In genomic region chr11:74649647-74650551, GRCm38 (mm10) we compare ENCODE assay signal across 7 mouse cellular contexts. TPM values are rescaled to one million over a fixed set of nuclear protein-coding genes. Genes with fewer than 3 reads are reported as not detected.
DNase-seq lines count a peak whose midpoint lies in the region; ATAC-seq and TF ChIP-seq lines count a peak whose summit lies in the region.

No protein-coding gene starts in this region.

- peak overlapping the region; percentile 89 for H3K9ac ChIP-seq in embryonic facial prominence, embryonic 14.5 days (ENCODE audit: low read depth, low read length)
- peak overlapping the region; percentile 90 for H3K9ac ChIP-seq in hindbrain, postnatal 0 days (replicated peaks; ENCODE audit: low read length)
- peak overlapping the region; percentile 95 for H3K9ac ChIP-seq in liver, embryonic 11.5 days (ENCODE audit: low read depth, low read length)

- no peaks in the 10 kb centered on the region for H3K27me3 ChIP-seq in spleen, adult 2 months (ENCODE audit: control insufficient read depth, insufficient read depth, low read length)
- no peaks in the 10 kb centered on the region for H3K27me3 ChIP-seq in embryonic facial prominence, embryonic 14.5 days (replicated peaks; ENCODE audit: control insufficient read depth, insufficient read depth, low read length)
- no peaks in the 10 kb centered on the region for H3K27me3 ChIP-seq in hindbrain, postnatal 0 days (ENCODE audit: insufficient read depth, low read length)
- no peaks in the 10 kb centered on the region for H3K27me3 ChIP-seq in liver, embryonic 11.5 days (replicated peaks; ENCODE audit: control insufficient read depth, insufficient read depth, low read length)
- no peaks in the 10 kb centered on the region for H3K27me3 ChIP-seq in myocyte (ENCODE audit: control insufficient read depth, insufficient read depth, insufficient read length)

- H3K4me3 ChIP-seq in spleen, adult 2 months (ENCODE audit: extremely low read depth, insufficient read depth, insufficient read length) = peak overlapping the region; percentile 87
- peak overlapping the region; percentile 98 for H3K4me3 ChIP-seq in embryonic facial prominence, embryonic 14.5 days (ENCODE audit: low read depth, low read length)
- H3K4me3 ChIP-seq in hindbrain, postnatal 0 days (ENCODE audit: low read length) = peak overlapping the region; percentile 83
- peak overlapping the region; percentile 99 for H3K4me3 ChIP-seq in liver, embryonic 11.5 days (ENCODE audit: low read depth, low read length)
- peak overlapping the region; percentile 72 for H3K4me3 ChIP-seq in myocyte

- no peak for DNase-seq in spleen, adult 2 months (ENCODE audit: low read depth in 1 of 2, low spot score in 2 of 2)
- DNase-seq in spleen, postnatal 4 days (ENCODE audit: low spot score in 2 of 2) = no peak
- peak; percentile 87 for DNase-seq in adipocyte (ENCODE audit: low spot score)
- no peak for DNase-seq in embryonic facial prominence, embryonic 14.5 days (ENCODE audit: low spot score)
- peak; percentile 48 for DNase-seq in hindbrain, postnatal 0 days (ENCODE audit: low spot score)
- no peak for DNase-seq in liver, embryonic 11.5 days (ENCODE audit: low spot score)

- peaks cover 53% of the 10 kb centered on the region for H3K79me2 ChIP-seq in myocyte (ENCODE audit: control insufficient read depth, insufficient read depth)

- no peaks in the 10 kb centered on the region for H3K36me3 ChIP-seq in spleen, adult 2 months (ENCODE audit: control insufficient read depth, insufficient read depth, low read length)
- no peaks in the 10 kb centered on the region for H3K36me3 ChIP-seq in embryonic facial prominence, embryonic 14.5 days (ENCODE audit: control insufficient read depth, insufficient read depth, low read length)
- no peaks in the 10 kb centered on the region for H3K36me3 ChIP-seq in hindbrain, postnatal 0 days (ENCODE audit: insufficient read depth, low read length)
- peaks cover 11% of the 10 kb centered on the region for H3K36me3 ChIP-seq in liver, embryonic 11.5 days (ENCODE audit: control insufficient read depth, insufficient read depth, low read length)
- no peaks in the 10 kb centered on the region for H3K36me3 ChIP-seq in myocyte (ENCODE audit: control insufficient read depth, insufficient read depth)

- H3K9me3 ChIP-seq in embryonic facial prominence, embryonic 14.5 days (ENCODE audit: control insufficient read depth, low read length) = no peaks in the 10 kb centered on the region
- no peaks in the 10 kb centered on the region for H3K9me3 ChIP-seq in hindbrain, postnatal 0 days (ENCODE audit: low read length)
- H3K9me3 ChIP-seq in liver, embryonic 11.5 days (ENCODE audit: control insufficient read depth, low read length) = no peaks in the 10 kb centered on the region

- H3K27ac ChIP-seq in spleen, adult 2 months (ENCODE audit: insufficient read depth, low read length) = peak overlapping the region; percentile 34
- peak overlapping the region; percentile 63 for H3K27ac ChIP-seq in embryonic facial prominence, embryonic 14.5 days (replicated peaks; ENCODE audit: low read depth, low read length)
- H3K27ac ChIP-seq in hindbrain, postnatal 0 days = peak overlapping the region; percentile 85
- peak overlapping the region; percentile 90 for H3K27ac ChIP-seq in liver, embryonic 11.5 days (ENCODE audit: low read depth, low read length)

- no peak for TF ChIP-seq CTCF in spleen, adult 2 months (IDR thresholded peaks at IDR 0.05; ENCODE audit: extremely low read depth, insufficient read depth, insufficient read length, insufficient replicate concordance)
- 0 out of 2 replicates have a peak, but pooled peaks have one; percentile 13 for TF ChIP-seq CTCF in hindbrain, postnatal 0 days (IDR thresholded peaks at IDR 0.05; ENCODE audit: low read depth)

- no peak for TF ChIP-seq POLR2A in spleen, adult 2 months (IDR thresholded peaks at IDR 0.05; ENCODE audit: low read depth, low read length)
- no peak for TF ChIP-seq POLR2A in myocyte (IDR thresholded peaks at IDR 0.05; ENCODE audit: insufficient read length, low read depth)

- peak overlapping the region; percentile 62 for H3ac ChIP-seq in myocyte (ENCODE audit: control insufficient read depth, insufficient read length)

- 2% methylated on average over 52 of the region's 53 CpGs for WGBS in spleen, adult 2 months
- WGBS in embryonic facial prominence, embryonic 14.5 days = under 1% methylated on average over 28 of the region's 53 CpGs
- WGBS in hindbrain, postnatal 0 days = under 1% methylated on average over 50 of the region's 53 CpGs
- WGBS in liver, embryonic 11.5 days = 1% methylated on average over 53 of the region's 53 CpGs

- peak; percentile 13 for ATAC-seq in embryonic facial prominence, embryonic 14.5 days (ENCODE audit: low read depth)
- peak; percentile 66; the same call in 1 of the 2 replicates for ATAC-seq in hindbrain, postnatal 0 days
- ATAC-seq in liver, embryonic 11.5 days (replicated peaks; ENCODE audit: low FRiP score) = peak; percentile 60

- H3K4me1 ChIP-seq in spleen, adult 2 months (ENCODE audit: control insufficient read depth, insufficient read depth, insufficient read length) = peaks cover 18% of the 10 kb centered on the region
- H3K4me1 ChIP-seq in embryonic facial prominence, embryonic 14.5 days (ENCODE audit: control insufficient read depth, insufficient read depth, low read length) = peaks cover 20% of the 10 kb centered on the region
- peaks cover 28% of the 10 kb centered on the region for H3K4me1 ChIP-seq in hindbrain, postnatal 0 days (ENCODE audit: insufficient read depth, low read length)
- peaks cover 36% of the 10 kb centered on the region for H3K4me1 ChIP-seq in liver, embryonic 11.5 days (replicated peaks; ENCODE audit: control insufficient read depth, insufficient read depth, low read length)

- H3K4me2 ChIP-seq in embryonic facial prominence, embryonic 14.5 days (ENCODE audit: low read depth, low read length) = peak overlapping the region; percentile 82
- peak overlapping the region; percentile 82 for H3K4me2 ChIP-seq in hindbrain, postnatal 0 days (ENCODE audit: low read depth, low read length)
- peak overlapping the region; percentile 57 for H3K4me2 ChIP-seq in liver, embryonic 11.5 days
- H3K4me2 ChIP-seq in myocyte (ENCODE audit: low read depth) = peak overlapping the region; percentile 97

TF ChIP-seq in myocyte, 11 proteins besides CTCF, POLR2A, EP300 and RAD21:
- TF ChIP-seq TCF12 (IDR thresholded peaks at IDR 0.05; ENCODE audit: insufficient read depth, poor library complexity, severe bottlenecking) = no peak
- TF ChIP-seq MYOD1 (IDR thresholded peaks at IDR 0.05; ENCODE audit: control insufficient read depth in 1 of 3, insufficient read length in 2 of 3, low read depth in 2 of 3) = peak in 1 of 3 experiments; percentile 0
- TF ChIP-seq MYOG (IDR thresholded peaks at IDR 0.05; ENCODE audit: control insufficient read depth in 1 of 3, insufficient read depth in 1 of 3, insufficient read length in 2 of 3, low read depth in 2 of 3) = peak in 1 of 3 experiments; percentile 2
- no peak for TF ChIP-seq TCF3 (IDR thresholded peaks at IDR 0.05; ENCODE audit: insufficient read length, low read depth)

RNA-seq across cellular contexts. Expression of gene Cluh, which starts 0.6 kb away (rescaled TPM):
- polyA plus RNA-seq in spleen, adult 2 months (2012; rRNA removed) = 24.7 and 27.6 TPM in 2 replicates
- 24.4 and 25.2 TPM in 2 replicates for polyA plus RNA-seq in embryonic facial prominence, embryonic 14.5 days (2014; fragmentation: Nextera tagmentation; extraction: Ambion mirVana)
- total RNA-seq in hindbrain, postnatal 0 days (2014; rRNA removed) = 87.1 and 132 TPM in 2 replicates
- 18.7 and 21.3 TPM in 2 replicates for polyA plus RNA-seq in hindbrain, postnatal 0 days (2015; fragmentation: Nextera tagmentation; extraction: Ambion mirVana)
- 60.9 and 61.4 TPM in 2 replicates for polyA plus RNA-seq in liver, embryonic 11.5 days (2014; fragmentation: Nextera tagmentation; extraction: Ambion mirVana)
- polyA plus RNA-seq in myocyte (2012; fragmentation: generic; extraction: Trizol) = 62.3 TPM

RNA-seq across cellular contexts. Expression of gene Ccdc92b, which starts 30.5 kb away (rescaled TPM):
- polyA plus RNA-seq in spleen, adult 2 months (2012; rRNA removed) = 2.0 and 3.1 TPM in 2 replicates
- 0.54 and 0.62 TPM in 2 replicates for polyA plus RNA-seq in embryonic facial prominence, embryonic 14.5 days (2014; fragmentation: Nextera tagmentation; extraction: Ambion mirVana)
- total RNA-seq in hindbrain, postnatal 0 days (2014; rRNA removed) = 16.8 and 19.5 TPM in 2 replicates
- polyA plus RNA-seq in hindbrain, postnatal 0 days (2015; fragmentation: Nextera tagmentation; extraction: Ambion mirVana) = 3.4 TPM in 2 replicates
- polyA plus RNA-seq in liver, embryonic 11.5 days (2014; fragmentation: Nextera tagmentation; extraction: Ambion mirVana) = 5.3 and 5.5 TPM in 2 replicates
- polyA plus RNA-seq in myocyte (2012; fragmentation: generic; extraction: Trizol) = 0.06 TPM

RNA-seq across cellular contexts. Expression of gene Rap1gap2, which starts 39.2 kb away (rescaled TPM):
- polyA plus RNA-seq in spleen, adult 2 months (2012; rRNA removed) = 11.3 and 13.2 TPM in 2 replicates
- polyA plus RNA-seq in embryonic facial prominence, embryonic 14.5 days (2014; fragmentation: Nextera tagmentation; extraction: Ambion mirVana) = 3.4 and 3.6 TPM in 2 replicates
- total RNA-seq in hindbrain, postnatal 0 days (2014; rRNA removed) = 48.5 and 55.5 TPM in 2 replicates
- 9.9 and 11.1 TPM in 2 replicates for polyA plus RNA-seq in hindbrain, postnatal 0 days (2015; fragmentation: Nextera tagmentation; extraction: Ambion mirVana)
- polyA plus RNA-seq in liver, embryonic 11.5 days (2014; fragmentation: Nextera tagmentation; extraction: Ambion mirVana) = 2.1 TPM in 2 replicates
- 43.4 TPM for polyA plus RNA-seq in myocyte (2012; fragmentation: generic; extraction: Trizol)

Comparison
In these comparisons a context has a peak if more than half of its experiments do, and no peak if none do; other contexts are left out.
1. DNase-seq: peak in adipocyte (single experiment) and hindbrain, postnatal 0 days (single experiment); none in spleen, adult 2 months (0 of 2), spleen, postnatal 4 days (0 of 2), embryonic facial prominence, embryonic 14.5 days (single experiment) and liver, embryonic 11.5 days (single experiment).
2. H3K27ac ChIP-seq: peak in every context shown above with its lines; median percentile 90 in liver, embryonic 11.5 days; 85 in hindbrain, postnatal 0 days; 63 in embryonic facial prominence, embryonic 14.5 days; 34 in spleen, adult 2 months.
3. ATAC-seq: peak in every context shown above with its lines; median percentile 66 in hindbrain, postnatal 0 days; 60 in liver, embryonic 11.5 days; 13 in embryonic facial prominence, embryonic 14.5 days.
4. Peak in every context shown above with its lines, with median percentiles within 50 percentile points of each other: H3K4me3 ChIP-seq, H3K4me2 ChIP-seq and H3K9ac ChIP-seq.